Mouse (Mus musculus) cerebellum, postnatal 10 days (tissue): Measurements from ENCODE around the gene Cnih4.

Source experiments
- DNase-seq, 2 experiments: peaks; one replicate each; pipeline ENCODE4 v3.0.0; 2021; ENCODE audit warnings: mixed read lengths in 2 of 2

Cnih4 gene

DNA sequence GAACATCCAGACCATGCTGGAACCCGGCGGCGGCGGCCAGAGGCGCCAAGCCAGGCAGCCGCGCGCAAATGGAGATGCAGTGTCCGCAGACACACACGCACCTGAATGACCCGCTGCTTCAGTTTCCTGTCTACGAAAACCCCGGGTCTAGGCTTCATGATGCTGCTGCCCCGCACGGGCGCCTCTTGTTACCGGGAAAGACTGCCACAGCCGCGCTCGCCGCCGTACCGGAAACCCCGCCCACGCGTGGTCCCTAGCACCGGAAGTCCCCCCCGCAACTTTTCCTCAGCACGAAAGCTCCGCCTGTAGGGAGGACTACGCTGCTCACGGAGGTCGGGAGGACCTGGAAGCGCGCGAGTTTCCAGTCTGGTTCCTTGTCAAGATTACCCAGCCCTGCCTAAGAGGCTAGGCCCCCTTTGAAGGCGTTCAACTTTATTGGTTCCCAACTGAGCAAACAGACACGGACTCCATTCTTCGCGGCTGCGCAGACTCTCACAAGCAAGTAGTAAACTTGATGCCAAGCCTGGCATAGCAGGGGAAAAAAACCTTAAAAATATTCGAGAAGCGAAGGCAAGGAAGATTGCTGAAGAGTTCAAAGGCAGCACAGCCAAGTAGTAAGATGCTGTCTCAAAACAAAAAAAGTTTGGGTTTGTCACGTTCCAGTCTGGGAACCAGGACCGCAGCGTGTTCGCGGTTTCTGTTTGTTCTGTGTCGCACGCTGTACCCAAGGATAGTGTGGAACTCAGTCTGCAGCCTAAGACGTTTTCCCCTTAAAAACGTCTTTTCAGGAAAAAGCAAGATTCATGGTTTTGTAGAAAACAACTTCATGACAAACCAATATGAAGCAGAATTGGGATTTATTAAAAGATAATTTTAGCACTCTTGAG, at the start of gene Cnih4, which contains the start of gene Nvl:
Gene Cnih4, plus strand, starts transcription at position 744 of the 887 bp plus-strand sequence.
Gene Nvl, minus strand, starts transcription at position 255 of the 887 bp plus-strand sequence.
- DNase-seq = peak; percentile 96

- no peak for DNase-seq
Observed at GRCm38 (mm10) chr1:181117112-181117511, 27.4 kb upstream of the Cnih4 start.

- no peak for DNase-seq
Observed at GRCm38 (mm10) chr1:181124145-181124544, 20.3 kb upstream of the Cnih4 start.

DNA sequence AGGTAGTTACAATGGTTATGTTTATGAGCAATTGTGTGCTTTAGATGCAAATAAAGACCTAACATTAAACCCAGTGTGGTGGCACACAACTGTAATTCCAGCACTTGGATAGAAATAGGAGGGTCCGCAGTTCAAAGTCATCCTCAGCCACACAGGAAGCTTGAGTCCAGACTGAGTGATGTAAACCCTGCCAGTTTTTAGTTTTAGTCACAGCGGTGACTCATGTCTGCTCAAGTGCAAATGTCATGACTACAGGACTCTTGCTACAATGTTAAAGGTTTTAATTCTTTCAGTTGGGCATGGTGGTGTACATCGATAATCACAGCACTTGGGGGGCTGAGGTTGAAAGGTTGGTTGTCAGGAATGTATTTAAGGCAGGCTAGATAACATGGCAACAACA, 18.6 kb upstream of the Cnih4 start:
- no peak for DNase-seq

GRCm38 (mm10) chr1:181126766-181127165, 17.7 kb upstream of the Cnih4 start:
- no peak for DNase-seq

GRCm38 (mm10) chr1:181131915-181132314, 12.6 kb upstream of the Cnih4 start:
- no peak for DNase-seq

GRCm38 (mm10) chr1:181138730-181139129, 5.8 kb upstream of the Cnih4 start:
- DNase-seq = no peak

GRCm38 (mm10) chr1:181143609-181143949, 914 bp upstream of the Cnih4 start:
- DNase-seq = no peak

GRCm38 (mm10) chr1:181144966-181145365, 473 bp downstream of the Cnih4 start:
- no peak for DNase-seq

GRCm38 (mm10) chr1:181146187-181146586, 1.7 kb downstream of the Cnih4 start:
- DNase-seq = no peak

DNA sequence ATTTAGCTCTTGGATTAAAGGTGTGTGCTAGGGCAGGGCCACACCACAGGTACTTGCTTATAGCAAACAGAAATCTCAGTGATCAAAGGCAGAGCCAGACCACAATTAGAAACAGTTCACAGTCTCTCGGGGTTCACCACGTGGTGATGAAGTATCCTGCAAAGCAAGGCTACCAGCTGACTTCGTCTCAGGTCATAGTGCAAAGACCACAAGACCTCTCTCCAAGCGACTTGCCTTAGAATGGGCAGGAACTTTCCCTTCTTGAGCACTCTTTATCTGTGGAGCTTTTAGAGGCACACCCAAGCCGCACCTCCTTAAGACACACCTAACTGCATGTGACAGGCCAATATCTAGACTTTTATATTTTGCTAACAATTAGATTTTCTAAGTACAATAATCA, 4.0 kb downstream of the Cnih4 start:
- DNase-seq = no peak

- DNase-seq = no peak
Observed at GRCm38 (mm10) chr1:181149373-181150017, 5.0 kb downstream of the Cnih4 start.

GRCm38 (mm10) chr1:181150431-181150826, 5.9 kb downstream of the Cnih4 start:
- no peak for DNase-seq

- peak; percentile 94 to 97 for DNase-seq
Observed at GRCm38 (mm10) chr1:181150827-181151534, 6.5 kb downstream of the Cnih4 start.

DNA sequence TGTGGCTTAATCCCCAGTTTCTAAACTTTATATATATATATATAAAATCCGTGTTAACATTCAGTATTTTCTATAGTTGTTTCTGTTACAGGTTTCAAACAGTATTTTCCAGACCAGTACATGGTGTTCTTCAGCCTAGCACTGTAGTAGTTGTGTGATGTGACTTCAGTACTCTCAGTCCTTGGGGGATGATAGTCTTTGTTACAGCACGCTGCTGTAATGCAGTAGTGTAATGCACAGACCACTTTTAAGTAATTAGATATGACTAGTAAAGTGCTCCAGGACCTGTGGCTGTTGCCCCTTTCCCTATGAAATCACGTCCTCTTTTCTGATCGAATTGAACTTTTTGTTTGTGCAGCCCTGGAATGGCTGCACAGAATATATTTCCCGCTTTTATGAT, 7.0 kb downstream of the Cnih4 start:
- no peak for DNase-seq

DNA sequence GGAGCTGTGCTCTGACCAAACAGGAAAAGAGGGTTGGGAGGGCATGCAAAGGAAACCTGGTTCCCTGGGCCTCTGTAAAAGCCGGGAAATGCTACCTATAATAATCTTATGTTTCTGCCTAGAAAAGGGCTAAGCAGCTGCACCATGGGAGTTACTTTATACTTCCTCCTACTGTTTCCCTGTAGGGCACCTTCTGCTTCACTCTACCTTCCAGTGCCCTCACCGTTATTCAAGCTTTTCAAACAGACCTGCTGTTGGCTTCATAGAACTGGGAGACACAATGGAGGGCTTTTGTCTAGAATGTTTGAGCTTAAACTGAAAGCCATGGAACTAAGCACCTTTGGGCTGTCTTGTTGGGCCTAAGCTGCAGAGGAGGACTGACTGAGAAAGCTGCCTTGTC, 23.3 kb downstream of the Cnih4 start:
- no peak for DNase-seq

DNA sequence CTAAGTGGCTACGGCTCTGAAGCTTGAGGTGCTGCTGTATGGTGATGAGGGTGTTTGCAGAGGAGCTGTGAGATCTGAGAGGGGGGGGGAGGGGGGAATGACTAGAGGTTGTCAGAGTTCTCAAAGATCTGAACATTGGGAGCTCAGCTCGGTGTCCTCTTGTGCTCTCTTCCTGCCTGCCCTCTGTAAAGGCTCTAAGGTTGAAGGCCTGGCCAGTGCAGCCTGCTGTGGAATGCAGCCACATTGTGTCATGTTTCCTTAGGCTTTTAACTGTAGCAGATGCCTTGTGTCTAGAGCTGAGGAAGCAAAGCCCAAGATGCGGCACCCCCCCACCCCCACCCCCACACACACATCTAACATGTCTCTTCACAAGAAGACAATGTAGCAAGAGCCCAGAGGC, 23.9 kb downstream of the Cnih4 start:
- DNase-seq = no peak

- DNase-seq = no peak
Observed at GRCm38 (mm10) chr1:181170210-181170609, 25.7 kb downstream of the Cnih4 start.

- DNase-seq = no peak
Observed at GRCm38 (mm10) chr1:181188925-181189324, 44.4 kb downstream of the Cnih4 start.

GRCm38 (mm10) chr1:181199446-181199845, 55.0 kb downstream of the Cnih4 start:
- no peak for DNase-seq

DNA sequence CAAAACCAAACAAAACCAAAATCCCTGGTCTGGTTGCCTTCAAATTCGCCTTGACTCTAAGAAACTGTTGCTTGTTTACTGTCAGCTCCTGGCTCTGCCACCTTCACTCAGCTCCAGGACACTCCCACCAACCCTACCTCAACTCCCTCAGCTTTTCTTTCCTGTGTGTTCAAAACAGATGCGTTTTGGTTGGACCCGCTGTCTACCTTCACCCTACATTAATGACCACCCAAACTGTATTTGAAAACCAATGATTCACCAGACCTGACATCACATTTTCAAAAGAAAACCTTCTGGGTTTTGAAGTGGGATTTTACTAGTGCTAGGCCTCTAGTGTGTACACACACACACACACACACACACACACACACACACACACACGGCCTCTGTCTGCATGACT, 65.7 kb downstream of the Cnih4 start:
- DNase-seq = no peak

- DNase-seq = peak; percentile 63 to 64
Observed at GRCm38 (mm10) chr1:181210601-181211402, 66.3 kb downstream of the Cnih4 start.
